Mouse (Mus musculus) liver, postnatal 0 days (tissue): ENCODE results near the gene Pbx2.

Experiments
- CTCF ChIP-seq: sonication (generic); IDR thresholded peaks from 2 replicates; pipeline ENCODE4 v1.5.1; 2016; ENCODE audit warnings: antibody characterized with exemption, low read depth
- EP300 ChIP-seq: IDR thresholded peaks from 2 replicates; pipeline ENCODE4 v1.6.1; 2016; ENCODE audit warnings: antibody characterized with exemption, low read depth, mild to moderate bottlenecking

DNA sequence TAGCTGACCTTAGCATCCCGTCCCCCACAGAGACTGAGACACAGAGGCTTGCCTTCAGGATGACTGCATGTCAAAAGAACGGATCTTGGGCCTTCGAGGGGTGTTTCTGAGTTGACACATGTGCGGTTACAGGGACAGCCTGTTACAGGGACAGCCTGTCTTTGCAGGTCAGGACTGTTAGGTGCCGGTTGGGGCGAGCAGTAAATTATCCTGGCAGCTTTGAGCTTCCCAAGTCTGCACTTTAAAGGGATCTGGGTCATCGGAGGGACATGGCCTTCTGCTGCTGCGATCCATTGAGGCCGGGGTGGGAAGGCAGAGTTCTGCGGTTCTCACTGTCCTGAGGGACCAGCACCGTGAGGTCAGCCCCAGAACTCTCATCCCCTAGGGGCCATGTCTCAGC is 33.7 kb upstream of the Pbx2 start:
- TF ChIP-seq CTCF (no peak), EP300 (no peak)
